Mouse (Mus musculus): ENCODE measurements around the gene Lrp6.

The Lrp6 gene

GRCm38 (mm10) chr6:134500381-134501162 is 66.2 kb downstream of the Lrp6 start:
- in situ Hi-C loops (cut with MboI; ENCODE audit: low sequenced_read_pairs): no loop called here

- in situ Hi-C loops (cut with MboI; ENCODE audit: low sequenced_read_pairs): no loop called here
Observed at GRCm38 (mm10) chr6:134499089-134499488, 67.7 kb downstream of the Lrp6 start.

- in situ Hi-C loops (cut with MboI; ENCODE audit: low sequenced_read_pairs): no loop called here
Observed at GRCm38 (mm10) chr6:134498518-134498917, 68.2 kb downstream of the Lrp6 start.

GRCm38 (mm10) chr6:134494828-134495698 is 71.7 kb downstream of the Lrp6 start:
- in situ Hi-C loops (cut with MboI; ENCODE audit: low sequenced_read_pairs): no loop called here

GRCm38 (mm10) chr6:134489637-134490036 is 77.1 kb downstream of the Lrp6 start:
- in situ Hi-C loops (cut with MboI; ENCODE audit: low sequenced_read_pairs): no loop called here

GRCm38 (mm10) chr6:134489130-134489529 is 77.6 kb downstream of the Lrp6 start:
- in situ Hi-C loops (cut with MboI; ENCODE audit: low sequenced_read_pairs): no loop called here

- in situ Hi-C loops (cut with MboI; ENCODE audit: low sequenced_read_pairs): no loop called here
Observed at GRCm38 (mm10) chr6:134486318-134486717, 80.4 kb downstream of the Lrp6 start.

- in situ Hi-C loops (cut with MboI; ENCODE audit: low sequenced_read_pairs): no loop called here
Observed at GRCm38 (mm10) chr6:134479481-134479880, 87.3 kb downstream of the Lrp6 start.

- in situ Hi-C loops (cut with MboI; ENCODE audit: low sequenced_read_pairs): no loop called here
Observed at GRCm38 (mm10) chr6:134473143-134473561, 93.6 kb downstream of the Lrp6 start.

GRCm38 (mm10) chr6:134470857-134471256 is 95.9 kb downstream of the Lrp6 start:
- in situ Hi-C loops (cut with MboI; ENCODE audit: low sequenced_read_pairs): no loop called here

- in situ Hi-C loops (cut with MboI; ENCODE audit: low sequenced_read_pairs): no loop called here
Observed at GRCm38 (mm10) chr6:134469297-134469696, 97.5 kb downstream of the Lrp6 start.

GRCm38 (mm10) chr6:134466671-134467229 is 100.0 kb downstream of the Lrp6 start:
- in situ Hi-C loops (cut with MboI; ENCODE audit: low sequenced_read_pairs): no loop called here

GRCm38 (mm10) chr6:134461175-134461574 is 105.6 kb downstream of the Lrp6 start:
- in situ Hi-C loops (cut with MboI; ENCODE audit: low sequenced_read_pairs): no loop called here

- in situ Hi-C loops (cut with MboI; ENCODE audit: low sequenced_read_pairs): no loop called here
Observed at GRCm38 (mm10) chr6:134458376-134458775, 108.4 kb downstream of the Lrp6 start.

GRCm38 (mm10) chr6:134454093-134454492 is 112.7 kb downstream of the Lrp6 start:
- in situ Hi-C loops (cut with MboI; ENCODE audit: low sequenced_read_pairs): no loop called here

- in situ Hi-C loops (cut with MboI; ENCODE audit: low sequenced_read_pairs): no loop called here
Observed at GRCm38 (mm10) chr6:134450661-134451119, 116.1 kb downstream of the Lrp6 start.

- in situ Hi-C loops (cut with MboI; ENCODE audit: low sequenced_read_pairs): loop anchor here (25.0 kb wide), 1 partner anchor 387 kb away; the partner anchor contains the start of gene Crebl2
Observed at GRCm38 (mm10) chr6:134449958-134450357, 116.8 kb downstream of the Lrp6 start.

- in situ Hi-C loops (cut with MboI; ENCODE audit: low sequenced_read_pairs): loop anchor here (25.0 kb wide), 1 partner anchor 389 kb away; the partner anchor contains the start of gene Crebl2
Observed at GRCm38 (mm10) chr6:134448451-134448850, 118.3 kb downstream of the Lrp6 start.

GRCm38 (mm10) chr6:134443925-134444324 is 122.8 kb downstream of the Lrp6 start:
- in situ Hi-C loops (cut with MboI; ENCODE audit: low sequenced_read_pairs): loop anchor here (25.0 kb wide), 1 partner anchor 393 kb away; the partner anchor contains the start of gene Crebl2

GRCm38 (mm10) chr6:134443198-134443904 is 123.4 kb downstream of the Lrp6 start:
- in situ Hi-C loops (cut with MboI; ENCODE audit: low sequenced_read_pairs): loop anchor here (25.0 kb wide), 1 partner anchor 394 kb away; the partner anchor contains the start of gene Crebl2

All from CH12F3 (cell line).